Mouse (Mus musculus) testis, adult 2 months (tissue): ENCODE data around the gene Axin2.

ENCODE experiments used
- CTCF ChIP-seq: fragments of 200-500 bp; IDR thresholded peaks from 2 replicates; pipeline ENCODE4 v1.5.1; 2012; ENCODE audit warnings: low read depth, mild to moderate bottlenecking, inconsistent platforms, low read length, moderate library complexity; ENCODE audit not compliant: control insufficient read depth, insufficient read depth, insufficient replicate concordance
- POLR2A ChIP-seq: fragments of 200-500 bp; IDR thresholded peaks from 2 replicates; pipeline ENCODE4 v1.6.1; 2012; ENCODE audit warnings: low read depth, mild to moderate bottlenecking, inconsistent platforms, low read length, moderate library complexity; ENCODE audit not compliant: control insufficient read depth

DNA sequence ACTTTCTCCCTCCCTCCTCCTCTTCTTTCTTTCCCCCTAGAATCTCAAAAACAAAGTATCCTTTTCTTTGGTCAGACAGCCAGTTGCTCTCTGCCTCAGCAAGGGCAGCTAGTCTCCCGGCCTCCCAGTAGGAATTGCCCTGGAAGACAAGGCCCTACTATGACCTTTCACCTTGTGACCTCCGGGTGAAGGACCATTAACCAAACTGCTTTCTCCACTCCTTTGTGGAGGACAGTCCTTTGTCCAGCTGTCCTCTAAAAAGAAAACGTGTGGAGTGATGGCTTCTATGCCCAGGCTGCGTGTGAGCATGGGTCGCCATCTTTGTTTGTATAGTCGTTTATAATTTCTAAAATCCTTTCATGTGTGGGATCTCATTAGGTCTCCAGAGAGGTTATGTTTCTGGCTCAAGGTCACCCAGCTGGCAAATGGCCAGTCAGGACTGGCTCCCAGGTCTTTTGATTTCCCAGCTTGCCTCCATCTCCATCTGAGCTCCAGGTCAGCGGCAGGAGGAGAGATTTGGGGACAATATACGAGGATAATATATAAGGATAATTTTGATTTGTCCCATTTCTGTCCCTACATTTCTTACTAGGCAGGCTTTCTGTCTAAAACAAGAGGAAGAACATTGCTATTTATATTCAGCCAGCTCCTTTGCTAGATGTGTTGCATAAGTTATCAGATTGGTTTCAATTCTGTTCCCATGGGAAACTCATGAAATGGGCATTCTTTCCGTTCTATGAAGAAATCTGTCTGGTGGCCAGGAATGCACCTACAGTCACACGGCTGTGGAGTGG, 75.2 kb downstream of the Axin2 start:
- TF ChIP-seq POLR2A (no peak), CTCF (no peak)
